Mouse (Mus musculus): Measurements from ENCODE around the gene Rhebl1. TPM values are rescaled to one million over a fixed set of nuclear protein-coding genes. Genes with fewer than 3 reads are reported as not detected.
"Not testable (repeated sequence)": the region's sequence is repeated elsewhere in the genome, so short reads cannot be mapped to it uniquely, and the experiment has no call there.

Rhebl1 gene
- 1 to 10 TPM; 1.2 to 2.8 (median 1.9) TPM for total RNA-seq (2022)

- no peak for DNase-seq (ENCODE audit: low spot score)
These were observed at the start of gene Rhebl1 for GRCm38 (mm10) chr15:98893940-98894745. TSS of gene Rhebl1 (minus strand) at chr15:98894540.

GRCm38 (mm10) chr15:98943133-98943532 lies 48.8 kb upstream of the Rhebl1 start:
- no peak for DNase-seq (ENCODE audit: low spot score)

GRCm38 (mm10) chr15:98942081-98942480 lies 47.7 kb upstream of the Rhebl1 start:
- DNase-seq (ENCODE audit: low spot score), result no peak

- DNase-seq (ENCODE audit: low spot score), result no peak
These were observed 47.2 kb upstream of the Rhebl1 start for GRCm38 (mm10) chr15:98941539-98941938.

- no peak for DNase-seq (ENCODE audit: low spot score)
These were observed 46.5 kb upstream of the Rhebl1 start for GRCm38 (mm10) chr15:98940816-98941215.

GRCm38 (mm10) chr15:98934217-98934839 lies 40.0 kb upstream of the Rhebl1 start, which contains the start of gene Tuba1b:
TSS of gene Tuba1b (minus strand) at chr15:98934565.
- DNase-seq (ENCODE audit: low spot score), result peak; percentile 88

- DNase-seq (ENCODE audit: low spot score), result peak; percentile 93
These were observed 39.5 kb upstream of the Rhebl1 start for GRCm38 (mm10) chr15:98933833-98934216.

GRCm38 (mm10) chr15:98933004-98933671 lies 38.8 kb upstream of the Rhebl1 start:
- not testable (repeated sequence) for DNase-seq (ENCODE audit: low spot score)

- DNase-seq (ENCODE audit: low spot score), result no peak
These were observed 36.7 kb upstream of the Rhebl1 start for GRCm38 (mm10) chr15:98930998-98931397.

GRCm38 (mm10) chr15:98930017-98930734 lies 35.8 kb upstream of the Rhebl1 start:
- no peak for DNase-seq (ENCODE audit: low spot score)

GRCm38 (mm10) chr15:98928598-98929240 lies 34.4 kb upstream of the Rhebl1 start:
- DNase-seq (ENCODE audit: low spot score), result peak; percentile 69

- no peak for DNase-seq (ENCODE audit: low spot score)
These were observed 33.2 kb upstream of the Rhebl1 start for GRCm38 (mm10) chr15:98927566-98927965.

- DNase-seq (ENCODE audit: low spot score), result no peak
These were observed 30.3 kb upstream of the Rhebl1 start for GRCm38 (mm10) chr15:98924682-98925081.

GRCm38 (mm10) chr15:98923031-98923537 lies 28.7 kb upstream of the Rhebl1 start:
- no peak for DNase-seq (ENCODE audit: low spot score)

- DNase-seq (ENCODE audit: low spot score), result no peak
These were observed 28.2 kb upstream of the Rhebl1 start for GRCm38 (mm10) chr15:98922581-98922980.

GRCm38 (mm10) chr15:98921510-98921909 lies 27.2 kb upstream of the Rhebl1 start:
- DNase-seq (ENCODE audit: low spot score), result no peak

- DNase-seq (ENCODE audit: low spot score), result not testable (repeated sequence)
These were observed 24.2 kb upstream of the Rhebl1 start for GRCm38 (mm10) chr15:98918499-98918895.

- DNase-seq (ENCODE audit: low spot score), result peak; percentile 99
These were observed 23.5 kb upstream of the Rhebl1 start, which contains the start of gene Lmbr1l for GRCm38 (mm10) chr15:98917538-98918498. TSS of gene Lmbr1l (minus strand) at chr15:98918231.

GRCm38 (mm10) chr15:98917091-98917490 lies 22.8 kb upstream of the Rhebl1 start:
- no peak for DNase-seq (ENCODE audit: low spot score)

GRCm38 (mm10) chr15:98916016-98916415 lies 21.7 kb upstream of the Rhebl1 start:
- no peak for DNase-seq (ENCODE audit: low spot score)
